Mouse (Mus musculus) liver, embryonic 14.5 days (tissue): ENCODE data around the gene Rad52. TPM values are rescaled to one million over a fixed set of nuclear protein-coding genes. Genes with fewer than 3 reads are reported as not detected.

Experiments used
- ATAC-seq: fragments of 200-750 bp; cut with Nextera tagmentation; 2 replicates; pipeline ENCODE4 v1.8.0; 2017; ENCODE audit warnings: moderate number of reproducible peaks, mild to moderate bottlenecking, moderate library complexity; ENCODE audit not compliant: insufficient read depth
- DNase-seq, 3 experiments: peaks; one replicate each; pipeline ENCODE4 v3.0.0-alpha.2; 2012 to 2013; ENCODE audit warnings: low read depth in 3 of 3, low spot score in 3 of 3
- H3K27ac ChIP-seq: fragments of 300-500 bp; sonication (generic); 2 replicates; pipeline ENCODE4 v1.5.1; 2014; ENCODE audit warnings: moderate library complexity, mild to moderate bottlenecking, control low read depth, inconsistent platforms
- H3K27me3 ChIP-seq: fragments of 300-500 bp; sonication (generic); 2 replicates; pipeline ENCODE4 v1.6.1; 2014; ENCODE audit warnings: mild to moderate bottlenecking, low read length, moderate library complexity; ENCODE audit not compliant: control insufficient read depth, insufficient read depth
- H3K36me3 ChIP-seq: fragments of 300-500 bp; sonication (generic); replicated peaks from 2 replicates; pipeline ENCODE4 v1.6.1; 2014; ENCODE audit warnings: low read depth; ENCODE audit not compliant: control insufficient read depth, insufficient read depth
- H3K4me1 ChIP-seq, 2 experiments: fragments of 200-500 bp in 1 of 2; fragments of 300-500 bp in 1 of 2; sonication (generic) in 1 of 2; replicated peaks; 2 replicates each; pipeline ENCODE4 v1.6.1; 2012 to 2014; ENCODE audit warnings: antibody characterized with exemption in 1 of 2, inconsistent platforms in 1 of 2, low read length in 1 of 2; ENCODE audit not compliant: control insufficient read depth in 2 of 2, insufficient read depth in 2 of 2
- H3K4me2 ChIP-seq: fragments of 300-500 bp; sonication (generic); 2 replicates; pipeline ENCODE4 v1.6.1; 2014; ENCODE audit warnings: low read depth, mild to moderate bottlenecking, control low read depth, moderate library complexity
- H3K4me3 ChIP-seq, 2 experiments: fragments of 200-500 bp in 1 of 2; fragments of 300-500 bp in 1 of 2; sonication (generic) in 1 of 2; 2 replicates each; pipeline ENCODE4 v1.5.1; 2012 to 2014; ENCODE audit warnings: low read depth in 2 of 2, low read length in 2 of 2, mild to moderate bottlenecking in 2 of 2, control low read depth in 1 of 2, inconsistent platforms in 1 of 2, moderate library complexity in 1 of 2; ENCODE audit not compliant: insufficient read depth in 1 of 2
- H3K9ac ChIP-seq: fragments of 300-500 bp; sonication (generic); replicated peaks from 2 replicates; pipeline ENCODE4 v1.6.1; 2014; ENCODE audit warnings: mild to moderate bottlenecking, control low read depth, moderate library complexity
- H3K9me3 ChIP-seq: fragments of 300-500 bp; sonication (generic); 2 replicates; pipeline ENCODE4 v1.6.1; 2016; ENCODE audit warnings: low read length, mixed read lengths; ENCODE audit not compliant: control insufficient read depth
- CTCF ChIP-seq: IDR thresholded peaks from 2 replicates; pipeline ENCODE4 v1.5.1; 2016; ENCODE audit warnings: antibody characterized with exemption, low read depth, control low read depth
- EP300 ChIP-seq: IDR thresholded peaks from 2 replicates; pipeline ENCODE4 v1.6.1; 2016; ENCODE audit warnings: antibody characterized with exemption, low read depth
- WGBS: fragments of 180-500 bp; shearing (Covaris S2); extraction: QIAGEN DNeasy Blood & Tissue Kit; methylation state at CpG from one replicate; pipeline ENCODE4 v1.1.7; 2014; ENCODE audit not compliant: insufficient replicate concordance; 5-methylcytosine and 5-hydroxymethylcytosine counted together
- polyA plus RNA-seq, 2 experiments: library from polyadenylated mRNA; depleted of rRNA in 1 of 2; stranded (reverse) in 1 of 2; unstranded in 1 of 2; fragments of >200 nt; fragmentation: Nextera tagmentation in 1 of 2; extraction: Ambion mirVana in 1 of 2; gene quantifications; 2 replicates each; pipeline versions ENCODE4 v1.2.1 to v1.2.3; 2012 to 2014

Rad52 gene
- polyA plus RNA-seq, 2 experiments: 7.1 to 13.4 TPM

DNA sequence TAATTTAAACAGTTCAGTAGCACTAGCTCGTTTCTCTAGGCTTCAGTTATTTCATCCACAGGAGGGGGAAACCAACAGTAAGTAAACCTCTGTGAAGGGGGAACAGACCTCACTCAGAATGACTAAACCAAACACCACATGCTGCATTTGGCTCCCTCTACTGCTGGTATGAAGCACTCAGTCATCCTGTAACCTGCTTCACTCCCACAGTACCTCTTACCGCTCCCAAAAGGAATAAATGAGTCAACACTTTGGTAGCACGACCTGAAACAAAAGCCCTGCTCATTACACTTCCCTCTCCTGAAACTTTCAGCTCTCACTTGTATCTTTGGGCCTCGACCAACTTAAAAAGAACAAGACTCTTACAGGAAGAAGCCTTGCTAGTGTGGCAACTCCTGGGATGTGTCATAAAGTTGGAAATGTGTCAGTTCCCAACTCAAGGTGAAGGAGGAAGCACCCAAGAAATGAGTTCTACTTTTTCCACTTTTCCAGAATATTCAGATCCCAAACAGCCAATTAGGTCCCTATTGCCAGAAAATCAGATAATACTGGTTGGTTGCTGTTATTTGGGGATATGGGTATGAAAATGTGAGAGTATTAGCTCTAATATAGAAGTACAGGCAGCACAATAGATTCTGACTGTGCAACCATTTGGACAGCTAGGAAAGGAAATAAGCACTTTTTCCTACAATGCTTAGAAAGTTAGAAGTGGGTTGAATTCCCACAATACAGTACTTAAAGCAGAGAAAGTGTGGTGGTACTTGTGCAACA, 21.9 kb downstream of the Rad52 start:
- DNase-seq (no peak), ATAC-seq (no peak)
- H3K4me1 ChIP-seq: no peaks in the 10 kb centered on the region
- no peak overlapping the region for H3K9ac ChIP-seq
- H3K27ac ChIP-seq: no peak overlapping the region
- no peak overlapping the region for H3K4me2 ChIP-seq
- no peak for TF ChIP-seq EP300
- TF ChIP-seq CTCF: peak; percentile 35
- no peak overlapping the region for H3K4me3 ChIP-seq
- WGBS: 57% methylated on average over 4 of the region's 4 CpGs
- H3K9me3 ChIP-seq: no peaks in the 10 kb centered on the region
- no peaks in the 10 kb centered on the region for H3K27me3 ChIP-seq
- H3K36me3 ChIP-seq: peaks cover 78% of the 10 kb centered on the region

Other genes with a start within 250 kb of the Rad52 start
- 1.5 and 1.8 TPM in 2 replicates for gene Erc1, start 54.5 kb upstream of the Rad52 start, polyA plus RNA-seq (2012; rRNA removed)
- 3.6 and 3.7 TPM in 2 replicates for gene Erc1, start 54.5 kb upstream of the Rad52 start, polyA plus RNA-seq (2014; fragmentation: Nextera tagmentation; extraction: Ambion mirVana)
- 46.9 and 50.8 TPM in 2 replicates for gene Wnk1, start 136.0 kb downstream of the Rad52 start, polyA plus RNA-seq (2012; rRNA removed)
- gene Wnk1, start 136.0 kb downstream of the Rad52 start, polyA plus RNA-seq (2014; fragmentation: Nextera tagmentation; extraction: Ambion mirVana): 26.9 and 29.0 TPM in 2 replicates
- 0.14 TPM in 1 of 2 replicates, not detected in the other for gene Ninj2, start 190.7 kb downstream of the Rad52 start, polyA plus RNA-seq (2012; rRNA removed)
- gene Ninj2, start 190.7 kb downstream of the Rad52 start, polyA plus RNA-seq (2014; fragmentation: Nextera tagmentation; extraction: Ambion mirVana): 0.33 TPM in 1 of 2 replicates, not detected in the other